Mouse (Mus musculus) intestine, embryonic 16.5 days (tissue): ENCODE results near the gene Pheta1. TPM values are rescaled to one million over a fixed set of nuclear protein-coding genes. Genes with fewer than 3 reads are reported as not detected.

ENCODE experiments used
- ATAC-seq: fragments of 200-750 bp; cut with Nextera tagmentation; 2 replicates; pipeline ENCODE4 v1.8.0; 2017; ENCODE audit warnings: moderate TSS enrichment, moderate library complexity
- H3K27ac ChIP-seq: fragments of 300-500 bp; sonication (generic); 2 replicates; pipeline ENCODE4 v1.5.1; 2014; ENCODE audit warnings: mild to moderate bottlenecking, low read length
- H3K27me3 ChIP-seq: fragments of 300-500 bp; sonication (generic); replicated peaks from 2 replicates; pipeline ENCODE4 v1.6.1; 2014; ENCODE audit warnings: low read length, control low read depth, mixed read lengths; ENCODE audit not compliant: control insufficient read depth, insufficient read depth
- H3K36me3 ChIP-seq: fragments of 300-500 bp; sonication (generic); 2 replicates; pipeline ENCODE4 v1.6.1; 2014; ENCODE audit warnings: low read length, control low read depth; ENCODE audit not compliant: control insufficient read depth, insufficient read depth
- H3K4me1 ChIP-seq: fragments of 300-500 bp; sonication (generic); 2 replicates; pipeline ENCODE4 v1.6.1; 2014; ENCODE audit warnings: low read length, control low read depth, mixed read lengths; ENCODE audit not compliant: control insufficient read depth, insufficient read depth
- H3K4me2 ChIP-seq: fragments of 300-500 bp; sonication (generic); 2 replicates; pipeline ENCODE4 v1.6.1; 2014; ENCODE audit warnings: low read depth, low read length, control low read depth
- H3K4me3 ChIP-seq: fragments of 300-500 bp; sonication (generic); 2 replicates; pipeline ENCODE4 v1.5.1; 2014; ENCODE audit warnings: mild to moderate bottlenecking, low read length
- H3K9ac ChIP-seq: fragments of 300-500 bp; sonication (generic); 2 replicates; pipeline ENCODE4 v1.6.1; 2014; ENCODE audit warnings: low read depth, low read length
- H3K9me3 ChIP-seq: fragments of 300-500 bp; sonication (generic); 2 replicates; pipeline ENCODE4 v1.6.1; 2016; ENCODE audit warnings: low read length, control low read depth; ENCODE audit not compliant: control insufficient read depth
- WGBS: fragments of 180-500 bp; shearing (Covaris S2); extraction: QIAGEN DNeasy Blood & Tissue Kit; methylation state at CpG from one replicate; pipeline ENCODE4 v1.1.7; 2014; 5-methylcytosine and 5-hydroxymethylcytosine counted together
- polyA plus RNA-seq: library from polyadenylated mRNA; unstranded; fragments of >200 nt; fragmentation: Nextera tagmentation; extraction: Ambion mirVana; gene quantifications from 2 replicates; pipeline ENCODE4 v1.2.1, GENCODE M21; 2015

The Pheta1 gene
- polyA plus RNA-seq, 1 experiment from 2014 or later = 38.1 TPM

GRCm38 (mm10) chr5:121870832-121871231 is 22.0 kb downstream of the Pheta1 start:
- H3K9ac ChIP-seq = no peak overlapping the region
- 66% methylated on average over 6 of the region's 6 CpGs for WGBS
- peak overlapping the region; percentile 35; the same call in 1 of the 2 replicates for H3K27ac ChIP-seq
- H3K27me3 ChIP-seq = no peaks in the 10 kb centered on the region
- H3K4me2 ChIP-seq = no peak overlapping the region
- ATAC-seq = peak; percentile 31; the same call in 1 of the 2 replicates
- no peaks in the 10 kb centered on the region for H3K4me1 ChIP-seq
- no peaks in the 10 kb centered on the region for H3K36me3 ChIP-seq
- H3K9me3 ChIP-seq = no peaks in the 10 kb centered on the region
- no peak overlapping the region for H3K4me3 ChIP-seq

DNA sequence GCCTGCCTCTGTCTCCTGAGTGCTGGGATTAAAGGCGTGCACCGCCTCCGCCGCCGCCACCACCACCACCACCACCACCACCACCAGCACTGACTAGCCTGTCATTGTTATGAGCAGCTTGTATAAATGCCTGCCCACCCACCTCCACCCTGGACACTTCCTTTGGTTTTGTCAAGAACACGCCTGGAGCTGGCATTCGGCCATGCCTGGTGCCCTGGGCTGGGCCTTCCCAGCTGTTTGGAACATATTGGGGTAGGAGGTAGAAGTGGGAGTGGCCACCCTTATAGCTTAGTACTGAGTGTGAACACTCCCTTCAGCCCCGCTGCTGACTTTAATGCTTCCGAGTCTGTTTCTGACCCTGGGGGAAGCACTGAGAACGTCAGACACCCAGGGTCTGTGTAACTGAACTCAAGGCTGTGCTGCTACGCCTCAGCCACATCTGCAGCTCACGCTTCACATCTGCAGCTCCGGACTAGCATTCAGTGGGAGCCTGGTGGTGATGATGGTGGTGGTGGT is 22.8 kb downstream of the Pheta1 start:
- Histone ChIP-seq H3K9me3 (no peaks in the 10 kb centered on the region), H3K27ac (no peak overlapping the region), H3K4me2 (no peak overlapping the region), H3K36me3 (no peaks in the 10 kb centered on the region), H3K27me3 (no peaks in the 10 kb centered on the region), H3K9ac (no peak overlapping the region), H3K4me3 (no peak overlapping the region), H3K4me1 (no peaks in the 10 kb centered on the region)
- ATAC-seq = peak; percentile 26; the same call in 1 of the 2 replicates
- 89% methylated on average over 13 of the region's 13 CpGs for WGBS

- no peak overlapping the region for H3K4me3 ChIP-seq
- WGBS = 9% methylated on average over 4 of the region's 4 CpGs
- H3K4me1 ChIP-seq = no peaks in the 10 kb centered on the region
- ATAC-seq = peak; percentile 34; the same call in 1 of the 2 replicates
- no peak overlapping the region for H3K27ac ChIP-seq
- no peak overlapping the region for H3K9ac ChIP-seq
- H3K36me3 ChIP-seq = no peaks in the 10 kb centered on the region
- no peak overlapping the region for H3K4me2 ChIP-seq
- H3K9me3 ChIP-seq = no peaks in the 10 kb centered on the region
- H3K27me3 ChIP-seq = no peaks in the 10 kb centered on the region
These were observed 23.4 kb downstream of the Pheta1 start for GRCm38 (mm10) chr5:121872158-121872557.

- Histone ChIP-seq H3K4me2 (no peak overlapping the region), H3K36me3 (no peaks in the 10 kb centered on the region), H3K4me3 (no peak overlapping the region), H3K27ac (no peak overlapping the region), H3K9ac (no peak overlapping the region), H3K27me3 (no peaks in the 10 kb centered on the region), H3K9me3 (no peaks in the 10 kb centered on the region), H3K4me1 (no peaks in the 10 kb centered on the region)
- ATAC-seq = no peak
- 92% methylated on average over 12 of the region's 12 CpGs for WGBS
These were observed 26.3 kb downstream of the Pheta1 start for GRCm38 (mm10) chr5:121875041-121875440.

- Histone ChIP-seq H3K9ac (no peak overlapping the region), H3K4me3 (no peak overlapping the region), H3K36me3 (no peaks in the 10 kb centered on the region), H3K27ac (no peak overlapping the region), H3K27me3 (no peaks in the 10 kb centered on the region), H3K9me3 (no peaks in the 10 kb centered on the region), H3K4me2 (no peak overlapping the region), H3K4me1 (no peaks in the 10 kb centered on the region)
- 83% methylated on average over 12 of the region's 12 CpGs for WGBS
- ATAC-seq = no peak
These were observed 28.1 kb downstream of the Pheta1 start for GRCm38 (mm10) chr5:121876901-121877300.

DNA sequence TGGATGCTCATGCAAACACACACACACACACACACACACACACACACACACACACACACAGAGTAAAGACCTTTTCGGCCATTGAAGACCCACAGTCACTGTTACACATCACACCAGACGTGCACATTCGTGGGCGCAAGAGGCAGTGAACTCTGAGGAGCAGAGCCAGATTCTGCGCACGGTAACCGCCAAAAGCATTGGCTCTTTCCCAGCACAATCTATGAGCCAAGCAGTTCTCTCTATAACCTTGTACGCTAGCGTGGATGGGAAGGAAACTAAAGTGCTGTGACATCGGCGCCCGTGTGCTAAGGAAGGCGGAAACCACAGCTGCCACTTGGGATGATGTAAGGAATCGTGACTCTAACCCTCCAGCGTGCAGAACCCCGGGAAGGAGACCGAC is 29.9 kb downstream of the Pheta1 start:
- Histone ChIP-seq H3K27me3 (no peaks in the 10 kb centered on the region), H3K4me1 (no peaks in the 10 kb centered on the region), H3K36me3 (no peaks in the 10 kb centered on the region), H3K4me2 (no peak overlapping the region), H3K9ac (no peak overlapping the region), H3K4me3 (no peak overlapping the region), H3K9me3 (no peaks in the 10 kb centered on the region), H3K27ac (no peak overlapping the region)
- no peak for ATAC-seq
- WGBS = 76% methylated on average over 17 of the region's 17 CpGs

GRCm38 (mm10) chr5:121879211-121879610 is 30.4 kb downstream of the Pheta1 start:
- H3K4me3 ChIP-seq = no peak overlapping the region
- no peak for ATAC-seq
- WGBS = 62% methylated on average over 6 of the region's 6 CpGs
- H3K4me1 ChIP-seq = no peaks in the 10 kb centered on the region
- H3K9ac ChIP-seq = no peak overlapping the region
- no peak overlapping the region for H3K4me2 ChIP-seq
- no peaks in the 10 kb centered on the region for H3K27me3 ChIP-seq
- no peaks in the 10 kb centered on the region for H3K9me3 ChIP-seq
- H3K27ac ChIP-seq = no peak overlapping the region
- H3K36me3 ChIP-seq = no peaks in the 10 kb centered on the region

- Histone ChIP-seq H3K36me3 (no peaks in the 10 kb centered on the region), H3K9ac (no peak overlapping the region), H3K4me1 (no peaks in the 10 kb centered on the region), H3K4me3 (no peak overlapping the region), H3K27ac (no peak overlapping the region), H3K9me3 (peaks cover 4% of the 10 kb centered on the region; the same call in 1 of the 2 replicates), H3K4me2 (no peak overlapping the region), H3K27me3 (no peaks in the 10 kb centered on the region)
- no peak for ATAC-seq
- WGBS = 70% methylated on average over 8 of the region's 8 CpGs
These were observed 34.6 kb downstream of the Pheta1 start for GRCm38 (mm10) chr5:121883356-121883755.

DNA sequence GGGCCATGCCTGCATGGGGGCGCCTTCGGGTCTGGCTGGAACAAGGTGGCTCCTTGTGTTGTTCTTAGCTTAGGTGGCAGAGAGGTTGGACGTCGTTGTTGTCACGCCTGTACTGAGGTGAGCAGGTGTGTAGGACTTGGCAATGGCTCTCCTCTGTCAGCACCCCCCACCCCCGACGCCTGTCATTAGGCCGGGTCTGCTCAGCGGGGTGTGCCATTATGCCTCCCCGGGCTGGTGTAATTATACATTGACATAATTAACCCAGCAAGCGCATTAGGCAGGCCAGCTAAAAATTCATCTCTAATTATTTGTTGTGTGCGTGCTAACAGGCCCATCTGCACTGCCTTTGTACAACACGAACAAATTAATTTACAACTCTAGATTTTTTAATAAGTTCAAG is 40.6 kb downstream of the Pheta1 start:
- Histone ChIP-seq H3K27me3 (no peaks in the 10 kb centered on the region), H3K9ac (no peak overlapping the region), H3K4me1 (no peaks in the 10 kb centered on the region), H3K4me3 (no peak overlapping the region), H3K9me3 (peaks cover 4% of the 10 kb centered on the region; the same call in 1 of the 2 replicates), H3K4me2 (no peak overlapping the region), H3K36me3 (no peaks in the 10 kb centered on the region), H3K27ac (no peak overlapping the region)
- no peak for ATAC-seq
- WGBS = 56% methylated on average over 13 of the region's 13 CpGs

- Histone ChIP-seq H3K9ac (no peak overlapping the region), H3K27me3 (no peaks in the 10 kb centered on the region), H3K4me2 (no peak overlapping the region), H3K4me1 (no peaks in the 10 kb centered on the region), H3K27ac (no peak overlapping the region), H3K36me3 (no peaks in the 10 kb centered on the region), H3K9me3 (peaks cover 4% of the 10 kb centered on the region; the same call in 1 of the 2 replicates), H3K4me3 (no peak overlapping the region)
- 48% methylated on average over 9 of the region's 9 CpGs for WGBS
- ATAC-seq = no peak
These were observed 41.1 kb downstream of the Pheta1 start for GRCm38 (mm10) chr5:121889819-121890362.
